Mouse (Mus musculus) heart, embryonic 12.5 days (tissue): ENCODE data around the gene Slc29a4. TPM values are rescaled to one million over a fixed set of nuclear protein-coding genes. Genes with fewer than 3 reads are reported as not detected.

Experiments
- ATAC-seq: fragments of 200-750 bp; cut with Nextera tagmentation; 2 replicates; pipeline ENCODE4 v1.8.0; 2017; ENCODE audit warnings: moderate TSS enrichment, moderate library complexity; ENCODE audit not compliant: insufficient number of reproducible peaks, low FRiP score
- H3K27ac ChIP-seq: fragments of 300-500 bp; sonication (generic); 2 replicates; pipeline ENCODE4 v1.5.1; 2016; ENCODE audit warnings: mild to moderate bottlenecking, moderate library complexity; ENCODE audit not compliant: poor library complexity, severe bottlenecking
- H3K27me3 ChIP-seq: fragments of 300-500 bp; sonication (generic); replicated peaks from 2 replicates; pipeline ENCODE4 v1.6.1; 2016; ENCODE audit warnings: mild to moderate bottlenecking, moderate library complexity
- H3K36me3 ChIP-seq: fragments of 300-500 bp; sonication (generic); 2 replicates; pipeline ENCODE4 v1.6.1; 2016; ENCODE audit warnings: mild to moderate bottlenecking, moderate library complexity
- H3K4me1 ChIP-seq: fragments of 300-500 bp; sonication (generic); replicated peaks from 2 replicates; pipeline ENCODE4 v1.6.1; 2016; ENCODE audit warnings: mild to moderate bottlenecking
- H3K4me2 ChIP-seq: fragments of 300-500 bp; sonication (generic); 2 replicates; pipeline ENCODE4 v1.6.1; 2016; ENCODE audit warnings: mild to moderate bottlenecking, moderate library complexity
- H3K4me3 ChIP-seq: fragments of 300-500 bp; sonication (generic); 2 replicates; pipeline ENCODE4 v1.5.1; 2016; ENCODE audit warnings: mild to moderate bottlenecking
- H3K9ac ChIP-seq: fragments of 300-500 bp; sonication (generic); 2 replicates; pipeline ENCODE4 v1.6.1; 2016; ENCODE audit warnings: mild to moderate bottlenecking, moderate library complexity
- H3K9me3 ChIP-seq: fragments of 300-500 bp; sonication (generic); replicated peaks from 2 replicates; pipeline ENCODE4 v1.6.1; 2016; ENCODE audit warnings: mild to moderate bottlenecking, moderate library complexity
- WGBS: fragments of 180-500 bp; shearing (Covaris S2); methylation state at CpG from one replicate; pipeline ENCODE4 v1.1.7; 2016; 5-methylcytosine and 5-hydroxymethylcytosine counted together
- polyA plus RNA-seq: library from polyadenylated mRNA; unstranded; fragments of >200 nt; fragmentation: Nextera tagmentation; extraction: Ambion mirVana; gene quantifications from 2 replicates; pipeline ENCODE4 v1.2.1, GENCODE M21; 2016

The Slc29a4 gene
- polyA plus RNA-seq, 1 experiment from 2014 or later, result 2.1 TPM

DNA sequence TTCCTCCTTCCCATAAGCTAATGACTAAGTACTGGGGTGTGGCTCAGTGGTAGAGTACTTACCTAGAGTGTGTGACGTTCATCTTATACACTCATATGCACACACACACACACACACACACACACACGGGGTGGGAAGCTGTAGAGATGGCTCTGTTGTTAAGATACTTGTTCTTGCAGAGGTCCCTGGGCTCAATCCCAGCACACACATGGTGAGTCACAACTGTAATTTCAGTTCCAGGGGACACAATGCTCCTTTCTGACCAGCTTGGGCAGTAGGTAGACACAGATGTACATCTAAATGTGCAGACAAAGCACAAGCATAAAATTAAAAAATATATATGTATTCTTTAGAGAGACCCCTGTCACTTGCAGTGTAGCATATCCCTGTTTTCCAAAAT is 5.4 kb downstream of the Slc29a4 start:
- ATAC-seq, result no peak
- Histone ChIP-seq H3K36me3 (no peaks in the 10 kb centered on the region), H3K9ac (no peak overlapping the region), H3K4me1 (peaks cover 16% of the 10 kb centered on the region), H3K4me2 (no peak overlapping the region), H3K27me3 (peaks cover 66% of the 10 kb centered on the region), H3K9me3 (no peaks in the 10 kb centered on the region), H3K27ac (no peak overlapping the region), H3K4me3 (no peak overlapping the region)
- 51% methylated on average over 2 of the region's 2 CpGs for WGBS

DNA sequence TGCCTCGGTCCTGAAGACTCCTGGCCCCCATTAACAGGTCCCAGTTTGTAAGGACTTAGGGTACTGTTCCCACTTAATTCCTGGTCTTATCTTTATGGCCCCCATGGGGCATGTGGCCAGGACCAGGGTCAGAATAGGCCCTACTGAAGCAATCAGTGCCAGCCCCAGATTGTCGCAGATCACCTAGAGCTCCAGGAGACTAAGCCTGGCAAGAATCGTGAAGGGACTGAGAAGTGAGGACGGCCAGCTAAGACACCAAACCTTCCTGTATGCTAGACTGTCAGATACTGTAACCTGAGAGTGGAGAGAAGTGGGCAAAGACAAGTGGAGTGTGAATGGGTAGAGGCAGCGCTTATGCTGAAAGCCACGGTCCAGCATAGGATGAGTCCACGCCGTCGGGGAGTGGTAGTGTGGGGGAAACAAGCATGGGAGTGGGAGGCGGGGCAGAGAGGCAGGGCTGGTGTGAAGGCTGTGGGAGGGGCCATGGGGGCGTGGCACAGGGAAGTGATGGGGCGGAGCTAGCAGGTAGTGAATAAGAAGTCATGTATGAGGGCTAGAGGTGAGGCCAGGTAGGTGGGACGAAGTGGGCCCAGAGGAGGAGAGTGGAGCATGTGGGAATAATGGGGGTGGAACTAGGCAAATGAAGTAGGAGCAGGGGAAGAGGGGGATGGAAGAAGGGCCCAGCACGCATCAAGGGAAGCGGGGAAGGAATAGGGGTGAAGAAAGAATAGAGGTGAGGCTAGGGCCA is 8.7 kb downstream of the Slc29a4 start:
- Histone ChIP-seq H3K36me3 (no peaks in the 10 kb centered on the region), H3K27me3 (peaks cover 69% of the 10 kb centered on the region), H3K9me3 (no peaks in the 10 kb centered on the region), H3K4me2 (peak overlapping the region; percentile 99), H3K27ac (no peak overlapping the region), H3K4me1 (peaks cover 17% of the 10 kb centered on the region), H3K9ac (no peak overlapping the region), H3K4me3 (no peak overlapping the region)
- peak; percentile 19; the same call in 1 of the 2 replicates for ATAC-seq
- WGBS, result 11% methylated on average over 15 of the region's 15 CpGs

DNA sequence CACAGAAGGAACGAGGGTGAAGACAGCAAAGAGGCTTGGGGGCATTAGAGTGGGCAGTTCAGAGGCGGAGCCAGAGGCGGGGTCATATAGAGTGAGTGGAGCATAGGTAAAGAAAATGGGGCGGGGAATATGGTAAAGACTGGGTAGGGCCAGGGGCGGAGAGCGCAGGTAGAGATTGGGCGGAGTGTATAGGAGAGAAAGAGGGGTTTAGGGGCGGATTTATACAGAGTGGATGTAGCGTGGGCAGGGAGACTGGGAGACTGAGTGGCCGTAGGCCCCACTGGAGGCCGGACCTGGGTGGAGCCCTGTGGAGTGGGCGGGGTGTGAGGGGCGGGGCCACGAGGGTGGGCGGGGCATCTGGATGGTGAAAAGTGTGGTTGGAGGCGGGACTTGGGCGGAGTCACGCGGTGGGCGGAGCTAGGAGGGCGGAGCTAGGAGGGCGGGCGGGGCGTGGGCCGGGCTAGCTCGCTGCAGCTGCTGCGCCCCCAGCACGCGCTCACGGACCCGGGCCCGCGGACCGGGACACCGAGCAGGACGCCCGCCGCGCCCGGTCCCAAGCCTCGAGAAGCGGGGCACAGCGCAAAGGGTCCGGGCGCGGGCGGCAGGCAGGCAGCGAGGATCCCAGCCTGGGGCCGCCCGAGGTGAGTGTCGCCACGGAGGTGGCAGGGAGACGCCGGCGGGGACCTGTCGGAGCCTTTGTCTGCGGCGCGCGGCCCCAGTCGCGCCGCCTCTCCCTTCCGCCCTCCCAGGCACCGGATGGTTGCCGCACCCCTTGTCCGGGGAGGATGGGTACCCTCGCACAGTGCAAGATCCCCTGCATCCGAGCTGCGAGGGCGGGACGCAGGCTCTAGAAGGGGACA is 9.6 kb downstream of the Slc29a4 start:
- Histone ChIP-seq H3K27ac (no peak overlapping the region), H3K9me3 (no peaks in the 10 kb centered on the region), H3K4me1 (peaks cover 17% of the 10 kb centered on the region), H3K36me3 (no peaks in the 10 kb centered on the region), H3K9ac (peak overlapping the region; percentile 72), H3K4me2 (peak overlapping the region; percentile 99), H3K4me3 (peak overlapping the region; percentile 59), H3K27me3 (peaks cover 63% of the 10 kb centered on the region)
- ATAC-seq, result peak; percentile 72
- under 1% methylated on average over 67 of the region's 72 CpGs for WGBS

DNA sequence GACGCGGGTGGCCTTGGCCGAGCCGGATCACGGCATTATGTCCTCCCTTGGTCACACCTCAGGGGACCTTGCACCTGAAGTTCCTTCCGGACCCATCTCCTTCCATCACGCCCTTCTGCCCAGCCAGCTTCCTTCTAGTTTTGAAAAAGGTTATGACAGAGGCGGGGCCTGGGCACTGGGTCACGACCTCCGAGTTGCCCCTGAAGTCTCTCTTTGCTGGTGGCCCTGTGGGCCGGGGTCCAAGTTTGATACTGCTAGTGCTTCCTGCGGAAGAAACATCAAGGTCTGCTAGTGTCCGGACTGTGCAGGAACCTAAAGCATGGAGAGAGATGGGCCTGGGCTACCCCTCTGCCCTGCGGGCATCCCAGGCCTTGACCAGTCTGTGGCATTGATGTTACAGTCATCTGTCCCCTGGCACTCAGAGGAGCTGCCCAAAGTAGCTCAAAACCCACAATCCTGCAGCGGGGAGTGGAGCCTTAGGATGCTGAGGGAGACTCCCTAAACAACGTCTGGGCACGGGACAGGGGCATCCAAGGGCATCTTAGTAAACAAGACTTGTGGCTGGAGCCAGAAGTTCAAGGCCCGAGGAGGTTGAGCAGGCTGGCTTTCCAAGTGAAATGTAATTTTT is 10.3 kb downstream of the Slc29a4 start:
- no peak overlapping the region for H3K27ac ChIP-seq
- H3K4me1 ChIP-seq, result peaks cover 17% of the 10 kb centered on the region
- 24% methylated on average over 18 of the region's 18 CpGs for WGBS
- peaks cover 58% of the 10 kb centered on the region for H3K27me3 ChIP-seq
- peak overlapping the region; percentile 59 for H3K4me3 ChIP-seq
- peak overlapping the region; percentile 99 for H3K4me2 ChIP-seq
- no peaks in the 10 kb centered on the region for H3K9me3 ChIP-seq
- ATAC-seq, result no peak
- H3K36me3 ChIP-seq, result no peaks in the 10 kb centered on the region
- H3K9ac ChIP-seq, result peak overlapping the region; percentile 72

DNA sequence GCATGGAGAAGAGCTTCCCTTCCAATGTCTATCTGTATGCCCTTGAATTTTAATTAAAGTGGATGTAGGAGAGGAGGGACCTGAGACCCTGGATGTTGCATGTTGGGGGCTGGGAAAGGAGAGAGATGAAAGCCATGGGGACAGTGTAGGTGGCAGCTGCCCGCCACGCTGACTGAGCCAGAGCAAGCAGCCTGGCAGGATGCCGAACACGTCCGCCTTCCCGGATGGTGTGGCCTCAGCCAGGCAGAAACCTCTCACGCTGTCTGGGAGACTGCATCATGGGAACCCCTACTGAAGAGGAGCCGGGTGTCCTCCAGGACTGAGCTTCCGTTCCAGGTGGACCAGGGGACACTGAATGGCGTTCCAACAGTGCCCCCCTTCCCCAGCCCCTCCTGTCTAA is 11.3 kb downstream of the Slc29a4 start:
- Histone ChIP-seq H3K4me2 (no peak overlapping the region), H3K9ac (no peak overlapping the region), H3K4me3 (no peak overlapping the region), H3K36me3 (no peaks in the 10 kb centered on the region), H3K4me1 (peaks cover 17% of the 10 kb centered on the region), H3K9me3 (no peaks in the 10 kb centered on the region), H3K27ac (no peak overlapping the region), H3K27me3 (peaks cover 54% of the 10 kb centered on the region)
- no peak for ATAC-seq
- 80% methylated on average over 10 of the region's 10 CpGs for WGBS

DNA sequence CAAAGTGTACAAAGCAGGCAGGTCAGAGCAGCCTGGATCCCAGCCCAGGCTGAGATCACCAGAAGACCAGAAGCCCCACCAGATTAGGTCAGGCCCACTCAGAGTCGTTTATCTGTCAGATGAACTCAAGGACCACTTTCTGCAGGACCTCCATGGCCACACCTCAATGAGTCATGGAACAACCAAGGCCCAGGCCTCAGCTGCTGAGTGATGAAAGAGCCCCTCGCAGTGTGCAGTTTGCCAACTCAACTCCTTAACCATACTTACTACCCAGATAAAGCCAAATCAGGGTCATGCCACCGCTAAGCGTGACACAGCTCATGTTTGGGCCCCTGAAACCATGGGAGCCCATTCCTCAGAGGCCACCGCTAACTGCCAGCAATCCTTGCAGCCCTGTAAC is 15.4 kb downstream of the Slc29a4 start:
- no peak for ATAC-seq
- peaks cover under 1% of the 10 kb centered on the region; the same call in 1 of the 2 replicates for H3K4me1 ChIP-seq
- no peak overlapping the region for H3K4me2 ChIP-seq
- 66% methylated on average over 5 of the region's 5 CpGs for WGBS
- H3K4me3 ChIP-seq, result no peak overlapping the region
- H3K9me3 ChIP-seq, result peaks cover 6% of the 10 kb centered on the region; the same call in 1 of the 2 replicates
- peaks cover 19% of the 10 kb centered on the region for H3K27me3 ChIP-seq
- no peak overlapping the region for H3K9ac ChIP-seq
- H3K36me3 ChIP-seq, result no peaks in the 10 kb centered on the region
- H3K27ac ChIP-seq, result no peak overlapping the region

DNA sequence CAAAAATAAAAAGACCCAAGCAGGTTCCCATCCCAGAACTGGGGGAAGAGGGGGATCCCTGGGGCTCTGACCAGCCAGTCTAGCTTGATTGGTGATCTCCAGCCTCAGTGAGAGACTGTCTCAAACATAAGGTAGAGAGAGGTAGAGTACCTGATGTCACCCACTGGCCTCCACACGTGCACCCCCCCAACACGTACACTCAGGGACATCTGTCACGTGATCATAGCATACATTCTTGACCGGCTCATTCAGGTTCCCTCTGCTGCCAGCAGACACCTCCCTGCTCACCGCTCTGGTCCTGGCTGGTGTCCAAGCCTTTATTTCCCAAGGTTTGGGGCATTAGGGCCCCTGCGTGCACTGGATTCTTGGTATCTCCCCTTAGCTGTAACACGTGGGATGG is 17.1 kb downstream of the Slc29a4 start:
- no peak overlapping the region for H3K27ac ChIP-seq
- no peak overlapping the region for H3K4me2 ChIP-seq
- no peak overlapping the region for H3K9ac ChIP-seq
- H3K27me3 ChIP-seq, result peaks cover 1% of the 10 kb centered on the region; the same call in 1 of the 2 replicates
- H3K4me1 ChIP-seq, result no peaks in the 10 kb centered on the region
- 72% methylated on average over 7 of the region's 7 CpGs for WGBS
- no peak overlapping the region for H3K4me3 ChIP-seq
- H3K9me3 ChIP-seq, result peaks cover 6% of the 10 kb centered on the region; the same call in 1 of the 2 replicates
- no peak for ATAC-seq
- H3K36me3 ChIP-seq, result no peaks in the 10 kb centered on the region

DNA sequence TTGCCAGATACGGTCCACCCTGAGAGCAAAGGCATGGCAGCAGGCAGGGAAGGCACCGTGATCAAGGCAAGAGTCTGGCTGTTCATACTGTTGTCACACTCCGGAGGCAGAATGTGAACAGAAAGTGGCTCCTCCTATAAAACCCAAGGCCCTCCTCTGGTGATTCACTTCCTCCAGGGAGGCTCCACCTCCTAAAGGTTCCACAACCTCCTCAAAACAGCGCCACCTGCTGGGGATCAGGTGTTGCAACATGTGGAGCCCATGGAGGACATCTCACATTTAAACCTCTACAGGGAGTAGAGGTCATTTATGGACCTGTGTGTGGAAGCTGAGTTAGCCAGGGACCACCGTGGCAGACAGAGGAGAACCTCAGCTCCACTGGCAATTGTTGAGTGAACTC is 20.1 kb downstream of the Slc29a4 start:
- ATAC-seq, result no peak
- H3K4me2 ChIP-seq, result no peak overlapping the region
- peaks cover 8% of the 10 kb centered on the region; the same call in 1 of the 2 replicates for H3K27me3 ChIP-seq
- H3K9me3 ChIP-seq, result peaks cover 6% of the 10 kb centered on the region; the same call in 1 of the 2 replicates
- H3K36me3 ChIP-seq, result no peaks in the 10 kb centered on the region
- 76% methylated on average over 5 of the region's 5 CpGs for WGBS
- H3K27ac ChIP-seq, result no peak overlapping the region
- no peak overlapping the region for H3K9ac ChIP-seq
- no peaks in the 10 kb centered on the region for H3K4me1 ChIP-seq
- no peak overlapping the region for H3K4me3 ChIP-seq

DNA sequence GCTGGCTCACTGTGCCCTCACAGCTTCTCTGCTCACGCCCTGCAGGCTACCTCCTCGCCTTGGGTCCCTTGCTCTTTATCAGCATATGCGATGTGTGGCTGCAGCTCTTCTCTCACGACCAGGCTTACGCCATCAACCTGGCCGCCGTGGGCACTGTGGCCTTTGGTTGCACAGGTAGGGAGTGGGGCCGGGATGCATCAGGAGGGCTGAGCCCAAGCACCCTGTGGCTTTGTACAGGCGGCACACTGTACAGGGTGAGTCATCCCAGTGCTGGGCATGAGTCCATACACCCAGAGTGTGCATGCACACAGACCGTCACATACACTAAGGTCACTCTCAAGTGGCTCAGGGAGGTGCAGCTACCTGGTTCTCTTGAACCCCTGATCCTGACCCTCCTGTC is 21.7 kb downstream of the Slc29a4 start:
- Histone ChIP-seq H3K4me1 (peaks cover 8% of the 10 kb centered on the region), H3K27me3 (peaks cover 12% of the 10 kb centered on the region; the same call in 1 of the 2 replicates), H3K9me3 (peaks cover 6% of the 10 kb centered on the region; the same call in 1 of the 2 replicates), H3K36me3 (no peaks in the 10 kb centered on the region), H3K4me2 (no peak overlapping the region), H3K4me3 (no peak overlapping the region), H3K9ac (no peak overlapping the region), H3K27ac (no peak overlapping the region)
- 74% methylated on average over 10 of the region's 10 CpGs for WGBS
- ATAC-seq, result no peak

DNA sequence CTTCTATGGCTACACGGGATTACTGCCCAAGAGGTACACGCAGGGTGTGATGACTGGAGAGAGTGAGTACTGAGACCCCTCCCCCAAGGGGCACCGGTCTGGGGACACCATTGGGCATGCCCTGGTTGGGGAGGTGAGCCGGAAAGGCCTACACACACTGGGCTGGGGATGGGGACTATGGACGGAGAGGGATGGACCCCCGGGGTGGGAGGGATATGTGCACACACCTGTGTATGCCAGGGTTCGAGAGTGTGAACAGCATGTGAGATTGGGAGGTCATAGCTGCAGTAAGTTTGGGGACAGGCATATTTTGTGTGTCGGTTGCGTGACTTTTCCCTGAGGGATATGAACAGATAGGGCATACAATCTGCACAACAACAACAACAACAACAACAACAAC is 22.7 kb downstream of the Slc29a4 start:
- Histone ChIP-seq H3K9ac (no peak overlapping the region), H3K4me1 (peaks cover 9% of the 10 kb centered on the region), H3K27me3 (peaks cover 12% of the 10 kb centered on the region; the same call in 1 of the 2 replicates), H3K4me2 (no peak overlapping the region), H3K9me3 (peaks cover 6% of the 10 kb centered on the region; the same call in 1 of the 2 replicates), H3K4me3 (no peak overlapping the region), H3K36me3 (no peaks in the 10 kb centered on the region), H3K27ac (no peak overlapping the region)
- ATAC-seq, result no peak
- WGBS, result 75% methylated on average over 9 of the region's 9 CpGs

DNA sequence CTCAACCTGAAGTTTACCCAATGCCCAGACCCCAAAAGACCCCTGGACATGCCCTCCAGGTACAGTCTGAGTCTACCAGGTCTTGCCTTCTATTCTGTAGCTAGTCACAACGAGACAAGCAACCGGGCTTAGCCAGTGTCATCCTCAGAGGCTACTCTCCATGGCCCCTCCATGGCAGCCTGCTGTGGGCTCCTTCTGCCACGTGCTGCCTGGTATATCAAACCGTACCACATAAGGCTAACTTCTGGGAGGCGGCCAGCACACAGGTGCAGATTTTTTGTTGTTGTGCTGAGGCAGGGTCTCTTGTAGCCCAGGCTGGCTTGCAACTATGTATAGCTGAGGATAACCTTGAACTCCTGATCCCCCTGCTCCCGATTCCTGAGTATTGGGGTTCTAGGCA is 23.7 kb downstream of the Slc29a4 start:
- 75% methylated on average over 6 of the region's 6 CpGs for WGBS
- H3K9ac ChIP-seq, result no peak overlapping the region
- H3K4me1 ChIP-seq, result peaks cover 9% of the 10 kb centered on the region
- H3K36me3 ChIP-seq, result no peaks in the 10 kb centered on the region
- no peak overlapping the region for H3K4me3 ChIP-seq
- peaks cover 12% of the 10 kb centered on the region; the same call in 1 of the 2 replicates for H3K27me3 ChIP-seq
- H3K27ac ChIP-seq, result no peak overlapping the region
- peaks cover 6% of the 10 kb centered on the region; the same call in 1 of the 2 replicates for H3K9me3 ChIP-seq
- ATAC-seq, result no peak
- H3K4me2 ChIP-seq, result no peak overlapping the region
